Mouse (Mus musculus): ENCODE results near the gene Tmem243.

Gene Tmem243

GRCm38 (mm10) chr5:9186467-9186866 is 86.0 kb downstream of the Tmem243 start:
- DNase-seq, result no peak
